Mouse (Mus musculus): ENCODE measurements around the gene Acaca.

Gene Acaca

GRCm38 (mm10) chr11:84410383-84410782, 280.9 kb downstream of the Acaca start:
- peak; percentile 73 for DNase-seq

- no peak for DNase-seq
Measured at GRCm38 (mm10) chr11:84410879-84411641, 281.6 kb downstream of the Acaca start.

GRCm38 (mm10) chr11:84411642-84412018, 282.2 kb downstream of the Acaca start:
- no peak for DNase-seq

GRCm38 (mm10) chr11:84412201-84412934, 282.9 kb downstream of the Acaca start:
- no peak for DNase-seq

- no peak for DNase-seq
Measured at GRCm38 (mm10) chr11:84413111-84413510, 283.6 kb downstream of the Acaca start.

GRCm38 (mm10) chr11:84420779-84421178, 291.3 kb downstream of the Acaca start:
- DNase-seq, result no peak

- peak; percentile 40 for DNase-seq
Measured at GRCm38 (mm10) chr11:84425736-84426632, 296.5 kb downstream of the Acaca start.

GRCm38 (mm10) chr11:84426633-84426998, 297.1 kb downstream of the Acaca start:
- DNase-seq, result no peak

GRCm38 (mm10) chr11:84429581-84429980, 300.1 kb downstream of the Acaca start:
- DNase-seq, result peak; percentile 82

- no peak for DNase-seq
Measured at GRCm38 (mm10) chr11:84430336-84430735, 300.9 kb downstream of the Acaca start.

GRCm38 (mm10) chr11:84434879-84435278, 305.4 kb downstream of the Acaca start:
- DNase-seq, result no peak

GRCm38 (mm10) chr11:84440402-84440801, 310.9 kb downstream of the Acaca start:
- no peak for DNase-seq

- DNase-seq, result no peak
Measured at GRCm38 (mm10) chr11:84442554-84443331, 313.3 kb downstream of the Acaca start.
